Mouse (Mus musculus): Measurements from ENCODE around the gene Exoc5. TPM values are rescaled to one million over a fixed set of nuclear protein-coding genes. Genes with fewer than 3 reads are reported as not detected.
"Not testable (repeated sequence)": the region's sequence is repeated elsewhere in the genome, so short reads cannot be mapped to it uniquely, and the experiment has no call there.

The Exoc5 gene
- polyA plus RNA-seq (2015; fragmentation: Nextera tagmentation; extraction: Ambion mirVana) = 50.8 and 54.7 TPM in 2 replicates

- Histone ChIP-seq H3K27ac (replicated peaks) (peak within 1 kb of the TSS; percentile 98), H3K36me3 (no peaks in the 10 kb centered on the region), H3K4me2 (peak within 1 kb of the TSS; percentile 77), H3K9ac (replicated peaks) (peak within 1 kb of the TSS; percentile 97), H3K4me1 (peaks cover 28% of the 10 kb centered on the region), H3K4me3 (replicated peaks) (peak within 1 kb of the TSS; percentile 91), H3K9me3 (replicated peaks) (no peaks in the 10 kb centered on the region), H3K27me3 (replicated peaks) (no peaks in the 10 kb centered on the region)
- under 1% methylated on average over 53 of the region's 53 CpGs for WGBS
- peak; percentile 97 for ATAC-seq (ENCODE audit: low FRiP score)
These were observed at the start of gene Exoc5 for GRCm38 (mm10) chr14:49066274-49066823. Exoc5 (minus strand) TSS chr14:49066653.

- H3K27me3 ChIP-seq (replicated peaks); H3K9me3 ChIP-seq (replicated peaks); H3K4me3 ChIP-seq (replicated peaks); H3K36me3 ChIP-seq; H3K27ac ChIP-seq (replicated peaks); H3K4me2 ChIP-seq; H3K9ac ChIP-seq (replicated peaks); ATAC-seq (ENCODE audit: low FRiP score); H3K4me1 ChIP-seq: not testable (repeated sequence)
- WGBS = 53% methylated on average over 1 of the region's 1 CpGs
These were observed 25.3 kb upstream of the Exoc5 start for GRCm38 (mm10) chr14:49091755-49092154.

- H3K27ac ChIP-seq (replicated peaks) = no peak overlapping the region
These were observed 24.8 kb upstream of the Exoc5 start for GRCm38 (mm10) chr14:49091277-49091676.

GRCm38 (mm10) chr14:49090102-49090501, 23.6 kb upstream of the Exoc5 start:
- Histone ChIP-seq H3K9me3 (replicated peaks) (no peaks in the 10 kb centered on the region), H3K4me2 (no peak overlapping the region), H3K27ac (replicated peaks) (no peak overlapping the region), H3K9ac (replicated peaks) (no peak overlapping the region), H3K4me1 (no peaks in the 10 kb centered on the region), H3K27me3 (replicated peaks) (no peaks in the 10 kb centered on the region), H3K4me3 (replicated peaks) (no peak overlapping the region), H3K36me3 (peaks cover 10% of the 10 kb centered on the region)
- 28% methylated on average over 5 of the region's 5 CpGs for WGBS
- no peak for ATAC-seq (ENCODE audit: low FRiP score)

More at GRCm38 (mm10) chr14:49091277-49091676, 24.8 kb upstream of the Exoc5 start:
- Histone ChIP-seq H3K4me2 (no peak overlapping the region), H3K9ac (replicated peaks) (no peak overlapping the region), H3K4me3 (replicated peaks) (no peak overlapping the region), H3K36me3 (peaks cover 7% of the 10 kb centered on the region), H3K27me3 (replicated peaks) (no peaks in the 10 kb centered on the region), H3K9me3 (replicated peaks) (no peaks in the 10 kb centered on the region), H3K4me1 (no peaks in the 10 kb centered on the region)
- whole genome bisulfite sequencing = 74% methylated on average over 4 of the region's 4 CpGs
- no peak for ATAC-seq (ENCODE audit: low FRiP score)

- no peak overlapping the region for H3K4me2 ChIP-seq
- H3K4me3 ChIP-seq (replicated peaks) = no peak overlapping the region
- H3K36me3 ChIP-seq = peaks cover 10% of the 10 kb centered on the region
- H3K9ac ChIP-seq (replicated peaks) = no peak overlapping the region
- no peak overlapping the region for H3K27ac ChIP-seq (replicated peaks)
- H3K9me3 ChIP-seq (replicated peaks) = no peaks in the 10 kb centered on the region
- ATAC-seq (ENCODE audit: low FRiP score) = no peak
- H3K4me1 ChIP-seq = no peaks in the 10 kb centered on the region
- no peaks in the 10 kb centered on the region for H3K27me3 ChIP-seq (replicated peaks)
- WGBS = 13% methylated on average over 6 of the region's 6 CpGs
These were observed 23.1 kb upstream of the Exoc5 start for GRCm38 (mm10) chr14:49089461-49090058.

- no peak overlapping the region for H3K27ac ChIP-seq (replicated peaks)
- no peak overlapping the region for H3K4me3 ChIP-seq (replicated peaks)
- H3K4me2 ChIP-seq = no peak overlapping the region
- H3K4me1 ChIP-seq = no peaks in the 10 kb centered on the region
- peaks cover 16% of the 10 kb centered on the region for H3K36me3 ChIP-seq
- 36% methylated on average over 14 of the region's 14 CpGs for WGBS
- no peaks in the 10 kb centered on the region for H3K27me3 ChIP-seq (replicated peaks)
- no peak for ATAC-seq (ENCODE audit: low FRiP score)
- H3K9ac ChIP-seq (replicated peaks) = no peak overlapping the region
- H3K9me3 ChIP-seq (replicated peaks) = no peaks in the 10 kb centered on the region
These were observed 21.9 kb upstream of the Exoc5 start for GRCm38 (mm10) chr14:49088155-49089048.

- 81% methylated on average over 4 of the region's 4 CpGs for WGBS
- no peak for ATAC-seq (ENCODE audit: low FRiP score)
These were observed 20.1 kb upstream of the Exoc5 start for GRCm38 (mm10) chr14:49086522-49086921.

GRCm38 (mm10) chr14:49078820-49079219, 12.4 kb upstream of the Exoc5 start:
- 93% methylated on average over 2 of the region's 2 CpGs for WGBS

More at GRCm38 (mm10) chr14:49086522-49086921, 20.1 kb upstream of the Exoc5 start:
- no peak overlapping the region for H3K4me2 ChIP-seq
- no peak overlapping the region for H3K4me3 ChIP-seq (replicated peaks)
- H3K9ac ChIP-seq (replicated peaks) = no peak overlapping the region
- no peak overlapping the region for H3K27ac ChIP-seq (replicated peaks)
- no peaks in the 10 kb centered on the region for H3K9me3 ChIP-seq (replicated peaks)
- H3K36me3 ChIP-seq = peaks cover 21% of the 10 kb centered on the region
- no peaks in the 10 kb centered on the region for H3K27me3 ChIP-seq (replicated peaks)
- no peaks in the 10 kb centered on the region for H3K4me1 ChIP-seq

GRCm38 (mm10) chr14:49074361-49074760, 7.9 kb upstream of the Exoc5 start:
- peaks cover 4% of the 10 kb centered on the region; the same call in 1 of the 2 replicates for H3K4me1 ChIP-seq
- ATAC-seq (ENCODE audit: low FRiP score) = no peak
- no peak overlapping the region for H3K9ac ChIP-seq (replicated peaks)
- no peak overlapping the region for H3K27ac ChIP-seq (replicated peaks)
- no peaks in the 10 kb centered on the region for H3K27me3 ChIP-seq (replicated peaks)
- H3K4me3 ChIP-seq (replicated peaks) = no peak overlapping the region
- H3K36me3 ChIP-seq = peaks cover 21% of the 10 kb centered on the region
- H3K9me3 ChIP-seq (replicated peaks) = no peaks in the 10 kb centered on the region
- WGBS = 80% methylated on average over 2 of the region's 2 CpGs
- H3K4me2 ChIP-seq = no peak overlapping the region

More at GRCm38 (mm10) chr14:49078820-49079219, 12.4 kb upstream of the Exoc5 start:
- Histone ChIP-seq H3K4me2 (no peak overlapping the region), H3K9ac (replicated peaks) (no peak overlapping the region), H3K4me1 (no peaks in the 10 kb centered on the region), H3K4me3 (replicated peaks) (no peak overlapping the region), H3K27me3 (replicated peaks) (no peaks in the 10 kb centered on the region), H3K9me3 (replicated peaks) (no peaks in the 10 kb centered on the region), H3K36me3 (peaks cover 27% of the 10 kb centered on the region), H3K27ac (replicated peaks) (no peak overlapping the region)
- ATAC-seq (ENCODE audit: low FRiP score) = no peak

- Histone ChIP-seq H3K9me3 (replicated peaks) (no peaks in the 10 kb centered on the region), H3K36me3 (peaks cover 18% of the 10 kb centered on the region), H3K27me3 (replicated peaks) (no peaks in the 10 kb centered on the region), H3K4me2 (no peak overlapping the region), H3K4me3 (replicated peaks) (no peak overlapping the region), H3K4me1 (peaks cover 4% of the 10 kb centered on the region; the same call in 1 of the 2 replicates), H3K9ac (replicated peaks) (no peak overlapping the region), H3K27ac (replicated peaks) (no peak overlapping the region)
- no peak for ATAC-seq (ENCODE audit: low FRiP score)
- 96% methylated on average over 7 of the region's 7 CpGs for WGBS
These were observed 7.4 kb upstream of the Exoc5 start for GRCm38 (mm10) chr14:49073896-49074295.

- Histone ChIP-seq H3K4me1 (peaks cover 7% of the 10 kb centered on the region), H3K27me3 (replicated peaks) (no peaks in the 10 kb centered on the region), H3K9ac (replicated peaks) (no peak overlapping the region), H3K4me3 (replicated peaks) (no peak overlapping the region), H3K36me3 (peaks cover 13% of the 10 kb centered on the region), H3K4me2 (no peak overlapping the region), H3K27ac (replicated peaks) (no peak overlapping the region), H3K9me3 (replicated peaks) (no peaks in the 10 kb centered on the region)
- WGBS = 95% methylated on average over 2 of the region's 2 CpGs
- ATAC-seq (ENCODE audit: low FRiP score) = no peak
These were observed 6.4 kb upstream of the Exoc5 start for GRCm38 (mm10) chr14:49072837-49073236.
